Mouse (Mus musculus) hindbrain, embryonic 15.5 days (tissue): ENCODE measurements at regions not wholly inside any gene's neighbourhood (a gene's known extent, or its start where the extent isn't known, plus 50 kb on each side); places are given as distances from the start of the nearest gene placed in this dataset.
"Not testable (repeated sequence)": the region's sequence is repeated elsewhere in the genome, so short reads cannot be mapped to it uniquely, and the experiment has no call there.

Experiments
- ATAC-seq: fragments of 200-750 bp; cut with Nextera tagmentation; 2 replicates; pipeline ENCODE4 v1.8.0; 2017; ENCODE audit warnings: low read depth, moderate number of reproducible peaks, moderate TSS enrichment; ENCODE audit not compliant: low FRiP score
- H3K27ac ChIP-seq: fragments of 300-500 bp; sonication (generic); replicated peaks from 2 replicates; pipeline ENCODE4 v1.5.1; 2015; ENCODE audit warnings: mild to moderate bottlenecking, inconsistent platforms
- H3K27me3 ChIP-seq: fragments of 300-500 bp; sonication (generic); 2 replicates; pipeline ENCODE4 v1.6.1; 2015; ENCODE audit warnings: control low read depth, inconsistent platforms
- H3K36me3 ChIP-seq: fragments of 300-500 bp; sonication (generic); 2 replicates; pipeline ENCODE4 v1.6.1; 2015; ENCODE audit warnings: control low read depth, inconsistent platforms
- H3K4me1 ChIP-seq: fragments of 300-500 bp; sonication (generic); replicated peaks from 2 replicates; pipeline ENCODE4 v1.6.1; 2015; ENCODE audit warnings: control low read depth, inconsistent platforms
- H3K4me2 ChIP-seq: fragments of 300-500 bp; sonication (generic); 2 replicates; pipeline ENCODE4 v1.6.1; 2015; ENCODE audit warnings: moderate library complexity, mild to moderate bottlenecking, inconsistent platforms
- H3K4me3 ChIP-seq: fragments of 300-500 bp; sonication (generic); 2 replicates; pipeline ENCODE4 v1.5.1; 2015; ENCODE audit warnings: mild to moderate bottlenecking, inconsistent platforms
- H3K9ac ChIP-seq: fragments of 300-500 bp; sonication (generic); 2 replicates; pipeline ENCODE4 v1.6.1; 2015; ENCODE audit warnings: inconsistent platforms
- H3K9me3 ChIP-seq: fragments of 300-500 bp; sonication (generic); 2 replicates; pipeline ENCODE4 v1.6.1; 2016; ENCODE audit warnings: control low read depth, inconsistent platforms
- WGBS: fragments of 180-500 bp; shearing (Covaris S2); methylation state at CpG from one replicate; pipeline ENCODE4 v1.1.7; 2015; 5-methylcytosine and 5-hydroxymethylcytosine counted together

- H3K27me3 ChIP-seq: peaks cover 11% of the 10 kb centered on the region; the same call in 1 of the 2 replicates
- H3K4me1 ChIP-seq: peaks cover 32% of the 10 kb centered on the region
- H3K36me3 ChIP-seq: no peaks in the 10 kb centered on the region
- WGBS: 37% methylated on average over 8 of the region's 8 CpGs
- H3K4me2 ChIP-seq: no peak overlapping the region
- ATAC-seq: no peak
- H3K9ac ChIP-seq: no peak overlapping the region
- no peak overlapping the region for H3K4me3 ChIP-seq
- no peaks in the 10 kb centered on the region for H3K9me3 ChIP-seq
- peak overlapping the region; percentile 18; the same call in 1 of the 2 replicates for H3K27ac ChIP-seq
Measured at GRCm38 (mm10) chr13:73071032-73071431, 189.2 kb upstream of the Irx4 start.

- H3K4me1 ChIP-seq: peaks cover 32% of the 10 kb centered on the region
- H3K27ac ChIP-seq: no peak overlapping the region
- no peaks in the 10 kb centered on the region for H3K9me3 ChIP-seq
- H3K9ac ChIP-seq: no peak overlapping the region
- WGBS: 50% methylated on average over 6 of the region's 6 CpGs
- H3K36me3 ChIP-seq: no peaks in the 10 kb centered on the region
- no peak overlapping the region for H3K4me2 ChIP-seq
- no peak overlapping the region for H3K4me3 ChIP-seq
- 0 out of 2 replicates have a peak, but pooled peaks cover 7% of the 10 kb centered on the region for H3K27me3 ChIP-seq
- ATAC-seq: no peak
Measured at GRCm38 (mm10) chr13:73071854-73072852, 188.1 kb upstream of the Irx4 start.

- ATAC-seq: no peak
- Histone ChIP-seq H3K4me1 (no peaks in the 10 kb centered on the region), H3K27me3 (0 out of 2 replicates have a peak, but pooled peaks cover 5% of the 10 kb centered on the region), H3K27ac (no peak overlapping the region), H3K36me3 (no peaks in the 10 kb centered on the region), H3K4me2 (no peak overlapping the region), H3K9ac (no peak overlapping the region), H3K4me3 (no peak overlapping the region), H3K9me3 (no peaks in the 10 kb centered on the region)
- WGBS: 81% methylated on average over 2 of the region's 2 CpGs
Measured at GRCm38 (mm10) chr13:73077866-73078430, 182.3 kb upstream of the Irx4 start.

- not testable (repeated sequence) for H3K27me3 ChIP-seq, H3K9me3 ChIP-seq, H3K36me3 ChIP-seq, H3K4me3 ChIP-seq, H3K9ac ChIP-seq, ATAC-seq, H3K27ac ChIP-seq, H3K4me1 ChIP-seq, H3K4me2 ChIP-seq
Measured at GRCm38 (mm10) chr13:73087815-73088214, 172.5 kb upstream of the Irx4 start.

GRCm38 (mm10) chr13:73091886-73092285 is 168.4 kb upstream of the Irx4 start:
- Histone ChIP-seq H3K9ac (no peak overlapping the region), H3K4me1 (no peaks in the 10 kb centered on the region), H3K4me2 (no peak overlapping the region), H3K4me3 (no peak overlapping the region), H3K9me3 (no peaks in the 10 kb centered on the region), H3K27ac (no peak overlapping the region), H3K36me3 (no peaks in the 10 kb centered on the region), H3K27me3 (no peaks in the 10 kb centered on the region)
- WGBS: 60% methylated on average over 3 of the region's 3 CpGs
- no peak for ATAC-seq

- 46% methylated on average over 9 of the region's 9 CpGs for WGBS
- Histone ChIP-seq H3K36me3 (no peaks in the 10 kb centered on the region), H3K27me3 (no peaks in the 10 kb centered on the region), H3K4me2 (no peak overlapping the region), H3K4me1 (no peaks in the 10 kb centered on the region), H3K9me3 (no peaks in the 10 kb centered on the region), H3K27ac (no peak overlapping the region), H3K4me3 (no peak overlapping the region), H3K9ac (no peak overlapping the region)
- ATAC-seq: no peak
Measured at GRCm38 (mm10) chr13:73097502-73097901, 162.8 kb upstream of the Irx4 start.

GRCm38 (mm10) chr13:73099407-73099806 is 160.9 kb upstream of the Irx4 start:
- Histone ChIP-seq H3K9ac (no peak overlapping the region), H3K4me3 (no peak overlapping the region), H3K27me3 (no peaks in the 10 kb centered on the region), H3K4me1 (no peaks in the 10 kb centered on the region), H3K9me3 (no peaks in the 10 kb centered on the region), H3K4me2 (no peak overlapping the region), H3K36me3 (no peaks in the 10 kb centered on the region), H3K27ac (no peak overlapping the region)
- no peak for ATAC-seq
- WGBS: 48% methylated on average over 1 of the region's 1 CpGs

GRCm38 (mm10) chr13:73107250-73107993 is 152.9 kb upstream of the Irx4 start:
- peak; percentile 65; the same call in 1 of the 2 replicates for ATAC-seq
- peaks cover 11% of the 10 kb centered on the region; the same call in 1 of the 2 replicates for H3K4me1 ChIP-seq
- H3K36me3 ChIP-seq: no peaks in the 10 kb centered on the region
- peaks cover 11% of the 10 kb centered on the region; the same call in 1 of the 2 replicates for H3K27me3 ChIP-seq
- H3K4me3 ChIP-seq: no peak overlapping the region
- H3K27ac ChIP-seq: no peak overlapping the region
- H3K9ac ChIP-seq: no peak overlapping the region
- no peak overlapping the region for H3K4me2 ChIP-seq
- WGBS: 19% methylated on average over 14 of the region's 14 CpGs
- H3K9me3 ChIP-seq: no peaks in the 10 kb centered on the region

GRCm38 (mm10) chr13:73116822-73117632 is 143.3 kb upstream of the Irx4 start:
- 0 out of 2 replicates have a peak, but pooled peaks cover 4% of the 10 kb centered on the region for H3K27me3 ChIP-seq

GRCm38 (mm10) chr13:73117633-73118076 is 142.6 kb upstream of the Irx4 start:
- H3K9me3 ChIP-seq: no peaks in the 10 kb centered on the region
- peaks cover 16% of the 10 kb centered on the region for H3K4me1 ChIP-seq
- peak; percentile 59 for ATAC-seq
- H3K4me2 ChIP-seq: peak overlapping the region; percentile 50
- peak overlapping the region; percentile 60 for H3K27ac ChIP-seq
- WGBS: 25% methylated on average over 15 of the region's 15 CpGs
- 0 out of 2 replicates have a peak, but pooled peaks cover 4% of the 10 kb centered on the region for H3K27me3 ChIP-seq
- peak overlapping the region; percentile 32 for H3K9ac ChIP-seq
- H3K4me3 ChIP-seq: peak overlapping the region; percentile 23
- no peaks in the 10 kb centered on the region for H3K36me3 ChIP-seq

More at GRCm38 (mm10) chr13:73116822-73117632, 143.3 kb upstream of the Irx4 start:
- Histone ChIP-seq H3K4me2 (peak overlapping the region; percentile 50), H3K9me3 (no peaks in the 10 kb centered on the region), H3K36me3 (no peaks in the 10 kb centered on the region), H3K4me3 (peak overlapping the region; percentile 23), H3K9ac (peak overlapping the region; percentile 32), H3K27ac (peak overlapping the region; percentile 60), H3K4me1 (peaks cover 16% of the 10 kb centered on the region)
- WGBS: 21% methylated on average over 22 of the region's 22 CpGs
- peak; percentile 91 for ATAC-seq

GRCm38 (mm10) chr13:73122945-73123344 is 137.3 kb upstream of the Irx4 start:
- Histone ChIP-seq H3K9ac (no peak overlapping the region), H3K36me3 (no peaks in the 10 kb centered on the region), H3K27ac (no peak overlapping the region), H3K9me3 (no peaks in the 10 kb centered on the region), H3K4me2 (no peak overlapping the region), H3K4me1 (peaks cover 5% of the 10 kb centered on the region), H3K4me3 (no peak overlapping the region), H3K27me3 (no peaks in the 10 kb centered on the region)
- ATAC-seq: no peak
- WGBS: 97% methylated on average over 1 of the region's 1 CpGs
